Mouse (Mus musculus): ENCODE measurements around the gene Ppp1r8.

Gene Ppp1r8

GRCm38 (mm10) chr4:132778562-132779201, 64.3 kb downstream of the Ppp1r8 start:
- in situ Hi-C loops (cut with MboI, MseI), result loop anchor here (5.0 kb wide), 1 partner anchor 49 kb away; no protein-coding TSS in a partner anchor

Data from T-helper 2 cell (primary cell).